Mouse (Mus musculus): Measurements from ENCODE around the gene Acvr2b. TPM values are rescaled to one million over a fixed set of nuclear protein-coding genes. Genes with fewer than 3 reads are reported as not detected.
"Not testable (repeated sequence)": the region's sequence is repeated elsewhere in the genome, so short reads cannot be mapped to it uniquely, and the experiment has no call there.

Acvr2b gene
- 1 to 10 TPM; 5.8 to 6.5 TPM for total RNA-seq (2021)

- intact Hi-C loops (cut with DNase I), result loop anchor here (2.0 to 5.0 kb wide), 2 partner anchors 27 to 310 kb away; partner anchors contain the start of gene Plcd1
These were observed at the start of gene Acvr2b for GRCm38 (mm10) chr9:119401801-119402214. Acvr2b (plus strand) TSS chr9:119402118.

GRCm38 (mm10) chr9:119353926-119354325 lies 48.0 kb upstream of the Acvr2b start:
- no peak for DNase-seq (ENCODE audit: low spot score)
- intact Hi-C loops (cut with DNase I), result loop anchor here (2.0 to 10.0 kb wide), 2 partner anchors 109 to 197 kb away; partner anchors contain the start of gene Acaa1b

More at GRCm38 (mm10) chr9:119401801-119402214, at the start of gene Acvr2b:
- peak; percentile 88 for DNase-seq (ENCODE audit: low spot score)

- intact Hi-C loops (cut with DNase I), result loop anchor here (1.0 to 10.0 kb wide), 4 partner anchors 13 to 111 kb away; no protein-coding TSS in a partner anchor
- DNase-seq (ENCODE audit: low spot score), result no peak
These were observed 46.0 kb upstream of the Acvr2b start for GRCm38 (mm10) chr9:119355943-119356342.

GRCm38 (mm10) chr9:119357331-119358057 lies 44.4 kb upstream of the Acvr2b start, which contains the start of gene Xylb:
Xylb (plus strand) TSS chr9:119357381.
- intact Hi-C loops (cut with DNase I), result loop anchor here (2.0 to 10.0 kb wide), 3 partner anchors 40 to 113 kb away; no protein-coding TSS in a partner anchor
- peak; percentile 78 for DNase-seq (ENCODE audit: low spot score)

GRCm38 (mm10) chr9:119358058-119358429 lies 43.9 kb upstream of the Acvr2b start:
- DNase-seq (ENCODE audit: low spot score), result no peak
- intact Hi-C loops (cut with DNase I), result loop anchor here (5.0 to 10.0 kb wide), 2 partner anchors 39 to 113 kb away; no protein-coding TSS in a partner anchor

GRCm38 (mm10) chr9:119361416-119361815 lies 40.5 kb upstream of the Acvr2b start:
- no peak for DNase-seq (ENCODE audit: low spot score)
- intact Hi-C loops (cut with DNase I), result no loop called here

- intact Hi-C loops (cut with DNase I), result no loop called here
- DNase-seq (ENCODE audit: low spot score), result no peak
These were observed 38.7 kb upstream of the Acvr2b start for GRCm38 (mm10) chr9:119363229-119363628.

- no peak for DNase-seq (ENCODE audit: low spot score)
- intact Hi-C loops (cut with DNase I), result no loop called here
These were observed 36.6 kb upstream of the Acvr2b start, which contains the start of gene Slc22a14 for GRCm38 (mm10) chr9:119365284-119365683. Slc22a14 (minus strand) TSS chr9:119365553.

- DNase-seq (ENCODE audit: low spot score), result no peak
- intact Hi-C loops (cut with DNase I), result no loop called here
These were observed 33.6 kb upstream of the Acvr2b start for GRCm38 (mm10) chr9:119368367-119368766.

- intact Hi-C loops (cut with DNase I), result not testable (repeated sequence)
These were observed 31.1 kb upstream of the Acvr2b start for GRCm38 (mm10) chr9:119370770-119371169.

GRCm38 (mm10) chr9:119371251-119371650 lies 30.7 kb upstream of the Acvr2b start:
- intact Hi-C loops (cut with DNase I), result no loop called here
- DNase-seq (ENCODE audit: low spot score), result no peak

More at GRCm38 (mm10) chr9:119370770-119371169, 31.1 kb upstream of the Acvr2b start:
- not testable (repeated sequence) for DNase-seq (ENCODE audit: low spot score)

GRCm38 (mm10) chr9:119375008-119375407 lies 26.9 kb upstream of the Acvr2b start:
- no peak for DNase-seq (ENCODE audit: low spot score)
- intact Hi-C loops (cut with DNase I), result no loop called here

- DNase-seq (ENCODE audit: low spot score), result no peak
- intact Hi-C loops (cut with DNase I), result no loop called here
These were observed 26.4 kb upstream of the Acvr2b start for GRCm38 (mm10) chr9:119375556-119375955.

- DNase-seq (ENCODE audit: low spot score), result no peak
- intact Hi-C loops (cut with DNase I), result no loop called here
These were observed 23.7 kb upstream of the Acvr2b start for GRCm38 (mm10) chr9:119378231-119378630.

- no peak for DNase-seq (ENCODE audit: low spot score)
- intact Hi-C loops (cut with DNase I), result no loop called here
These were observed 19.3 kb upstream of the Acvr2b start for GRCm38 (mm10) chr9:119382603-119383002.

GRCm38 (mm10) chr9:119388956-119389355 lies 13.0 kb upstream of the Acvr2b start:
- DNase-seq (ENCODE audit: low spot score), result no peak
- intact Hi-C loops (cut with DNase I), result no loop called here

GRCm38 (mm10) chr9:119390214-119390613 lies 11.7 kb upstream of the Acvr2b start:
- intact Hi-C loops (cut with DNase I), result no loop called here
- DNase-seq (ENCODE audit: low spot score), result no peak

- intact Hi-C loops (cut with DNase I), result loop anchor here (5.0 kb wide), 1 partner anchor 38 kb away; the partner anchor contains the start of gene Xylb
- no peak for DNase-seq (ENCODE audit: low spot score)
These were observed 7.1 kb upstream of the Acvr2b start for GRCm38 (mm10) chr9:119394808-119395207.

- no peak for DNase-seq (ENCODE audit: low spot score)
- intact Hi-C loops (cut with DNase I), result loop anchor here (5.0 kb wide), 1 partner anchor 309 kb away; the partner anchor contains the start of gene Plcd1
These were observed 567 bp upstream of the Acvr2b start for GRCm38 (mm10) chr9:119401351-119401750.

GRCm38 (mm10) chr9:119402253-119403235 lies 626 bp downstream of the Acvr2b start:
- intact Hi-C loops (cut with DNase I), result loop anchor here (2.0 to 5.0 kb wide), 2 partner anchors 26 to 310 kb away; partner anchors contain the start of gene Plcd1
- DNase-seq (ENCODE audit: low spot score), result peak; percentile 26
